Mouse (Mus musculus): ENCODE measurements at regions not wholly inside any gene's neighbourhood (a gene's known extent, or its start where the extent isn't known, plus 50 kb on each side); places are given as distances from the start of the nearest gene placed in this dataset.
"Not testable (repeated sequence)": the region's sequence is repeated elsewhere in the genome, so short reads cannot be mapped to it uniquely, and the experiment has no call there.

- WGBS (ENCODE audit: insufficient replicate concordance), result 25% methylated on average over 5 of the region's 5 CpGs
These were observed 63.5 kb downstream of the Olfr693 start for GRCm38 (mm10) chr7:106616932-106617331.

DNA sequence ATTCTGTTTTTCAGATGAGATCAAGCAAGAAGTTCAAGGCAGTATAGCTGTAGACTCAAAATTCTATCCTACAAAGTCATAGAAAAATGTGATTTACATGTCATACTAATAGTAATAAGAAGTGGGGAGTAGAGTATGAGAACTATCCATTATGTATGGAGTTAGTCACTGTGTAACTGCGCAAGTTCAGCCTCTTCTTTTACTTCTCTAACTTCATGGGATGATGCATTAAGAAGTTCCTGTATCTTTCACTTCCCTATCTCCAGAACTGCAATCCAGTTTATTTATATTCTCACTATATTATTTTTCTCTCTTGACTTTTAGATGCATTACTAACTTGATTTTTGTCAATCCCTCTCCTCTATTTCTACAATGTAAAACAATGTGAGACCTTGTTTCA, 67.7 kb downstream of the Olfr693 start:
- Histone ChIP-seq H3K27ac (no peak overlapping the region), H3K9me3 (replicated peaks) (no peaks in the 10 kb centered on the region), H3K36me3 (no peaks in the 10 kb centered on the region), H3K27me3 (no peaks in the 10 kb centered on the region), H3K4me1 (replicated peaks) (no peaks in the 10 kb centered on the region), H3K4me3 (replicated peaks) (no peak overlapping the region), H3K4me2 (no peak overlapping the region), H3K9ac (no peak overlapping the region)
- ATAC-seq (ENCODE audit: low read depth), result no peak
- 67% methylated on average over 1 of the region's 1 CpGs for WGBS (ENCODE audit: insufficient replicate concordance)
- DNase-seq, result no peak

More at GRCm38 (mm10) chr7:106616932-106617331, 63.5 kb downstream of the Olfr693 start:
- H3K27me3 ChIP-seq; H3K36me3 ChIP-seq; H3K9me3 ChIP-seq (replicated peaks); H3K9ac ChIP-seq; H3K4me3 ChIP-seq (replicated peaks); ATAC-seq (ENCODE audit: low read depth); H3K4me1 ChIP-seq (replicated peaks); DNase-seq; H3K27ac ChIP-seq; H3K4me2 ChIP-seq: not testable (repeated sequence)

- H3K4me1 ChIP-seq (replicated peaks), result no peaks in the 10 kb centered on the region
- no peak for DNase-seq
- H3K9ac ChIP-seq, result no peak overlapping the region
- no peak overlapping the region for H3K27ac ChIP-seq
- H3K36me3 ChIP-seq, result no peaks in the 10 kb centered on the region
- no peaks in the 10 kb centered on the region for H3K27me3 ChIP-seq
- H3K4me3 ChIP-seq (replicated peaks), result no peak overlapping the region
- H3K4me2 ChIP-seq, result no peak overlapping the region
- ATAC-seq (ENCODE audit: low read depth), result no peak
- WGBS (ENCODE audit: insufficient replicate concordance), result 80% methylated on average over 3 of the region's 3 CpGs
- no peaks in the 10 kb centered on the region for H3K9me3 ChIP-seq (replicated peaks)
These were observed 100.0 kb downstream of the Olfr693 start for GRCm38 (mm10) chr7:106580424-106580823.

- ATAC-seq (ENCODE audit: low read depth); H3K27me3 ChIP-seq; H3K9ac ChIP-seq; H3K36me3 ChIP-seq; H3K4me1 ChIP-seq (replicated peaks); H3K4me2 ChIP-seq; DNase-seq; H3K9me3 ChIP-seq (replicated peaks); H3K27ac ChIP-seq; H3K4me3 ChIP-seq (replicated peaks): not testable (repeated sequence)
- 79% methylated on average over 2 of the region's 2 CpGs for WGBS (ENCODE audit: insufficient replicate concordance)
These were observed 112.1 kb downstream of the Olfr693 start for GRCm38 (mm10) chr7:106568251-106568650.

GRCm38 (mm10) chr7:106550881-106551575, 129.4 kb downstream of the Olfr693 start:
- DNase-seq (no peak), ATAC-seq (ENCODE audit: low read depth) (no peak)
- Histone ChIP-seq H3K4me3 (replicated peaks) (no peak overlapping the region), H3K4me2 (no peak overlapping the region), H3K27ac (no peak overlapping the region), H3K36me3 (no peaks in the 10 kb centered on the region), H3K4me1 (replicated peaks) (no peaks in the 10 kb centered on the region), H3K9me3 (replicated peaks) (no peaks in the 10 kb centered on the region), H3K27me3 (no peaks in the 10 kb centered on the region), H3K9ac (no peak overlapping the region)
- 29% methylated on average over 2 of the region's 2 CpGs for WGBS (ENCODE audit: insufficient replicate concordance)

DNA sequence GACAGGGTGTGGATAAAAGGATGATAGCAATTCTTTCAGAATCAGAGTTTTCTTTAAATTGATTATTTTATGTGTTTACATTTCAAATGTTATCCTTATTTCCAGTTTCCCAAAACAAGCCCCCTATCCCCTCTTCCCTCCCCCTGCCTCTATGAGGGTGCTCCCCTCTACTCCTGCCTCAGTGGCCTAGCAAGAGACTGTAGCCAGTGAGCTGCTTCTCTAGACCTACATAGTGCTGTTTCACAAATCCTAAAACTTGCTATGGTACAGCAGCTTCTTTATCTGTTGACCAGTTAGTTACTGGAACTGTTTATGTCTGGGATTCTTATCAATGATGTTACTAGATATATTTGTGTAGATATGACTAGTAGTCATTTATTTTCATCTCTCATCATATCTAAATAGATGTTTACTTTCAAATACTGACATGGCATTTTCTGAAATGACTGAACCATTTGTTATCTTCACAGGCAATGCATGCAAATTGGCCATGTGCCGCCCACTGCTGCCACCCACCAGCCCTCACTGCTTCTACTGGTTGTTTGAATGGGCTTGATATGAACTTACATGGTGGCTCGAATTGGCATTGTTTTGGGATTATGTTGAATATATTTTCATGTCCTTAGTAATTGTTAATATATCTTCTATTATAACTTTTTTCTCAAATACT, 150.8 kb downstream of the Olfr693 start:
- H3K4me1 ChIP-seq (replicated peaks); H3K36me3 ChIP-seq; H3K27me3 ChIP-seq; DNase-seq; H3K4me3 ChIP-seq (replicated peaks); H3K9me3 ChIP-seq (replicated peaks); H3K27ac ChIP-seq; H3K9ac ChIP-seq; H3K4me2 ChIP-seq: not testable (repeated sequence)
- WGBS (ENCODE audit: insufficient replicate concordance), result 15% methylated on average over 2 of the region's 2 CpGs
- ATAC-seq (ENCODE audit: low read depth), result peak; percentile 53; the same call in 1 of the 2 replicates

DNA sequence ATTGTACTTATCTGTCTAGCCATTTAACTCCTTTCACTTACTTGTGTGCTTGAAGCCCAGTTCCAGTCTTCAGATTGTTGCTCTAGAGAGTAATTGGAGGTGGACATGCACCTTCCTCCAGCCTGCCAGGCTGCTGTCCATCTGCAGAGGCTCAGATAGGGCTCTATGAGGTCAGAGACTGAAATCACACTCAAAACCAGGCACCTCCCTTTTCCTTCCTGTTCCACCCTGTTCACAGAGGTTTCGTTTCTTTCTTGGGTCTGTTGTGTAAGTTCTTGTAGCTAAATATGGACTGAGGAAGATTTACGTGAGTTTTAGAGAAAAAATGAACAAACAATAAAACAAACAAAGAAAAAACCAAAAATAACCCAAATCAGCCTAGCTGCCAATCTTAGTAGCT, 151.4 kb downstream of the Olfr693 start:
- peak; percentile 9 for DNase-seq
- ATAC-seq (ENCODE audit: low read depth), result peak; percentile 74
- not testable (repeated sequence) for H3K4me1 ChIP-seq (replicated peaks); H3K4me2 ChIP-seq; H3K36me3 ChIP-seq; H3K27ac ChIP-seq; H3K27me3 ChIP-seq; H3K4me3 ChIP-seq (replicated peaks); H3K9me3 ChIP-seq (replicated peaks); H3K9ac ChIP-seq
- 11% methylated on average over 2 of the region's 2 CpGs for WGBS (ENCODE audit: insufficient replicate concordance)

- H3K4me2 ChIP-seq, result no peak overlapping the region
- no peak overlapping the region for H3K9ac ChIP-seq
- no peak overlapping the region for H3K27ac ChIP-seq
- WGBS (ENCODE audit: insufficient replicate concordance), result 60% methylated on average over 2 of the region's 2 CpGs
- ATAC-seq (ENCODE audit: low read depth), result no peak
- no peaks in the 10 kb centered on the region for H3K36me3 ChIP-seq
- DNase-seq, result no peak
- no peaks in the 10 kb centered on the region for H3K27me3 ChIP-seq
- H3K9me3 ChIP-seq (replicated peaks), result no peaks in the 10 kb centered on the region
- H3K4me1 ChIP-seq (replicated peaks), result no peaks in the 10 kb centered on the region
- no peak overlapping the region for H3K4me3 ChIP-seq (replicated peaks)
These were observed 185.5 kb downstream of the Olfr693 start for GRCm38 (mm10) chr7:106494851-106495250.
